Mouse (Mus musculus) lung, postnatal 10 days (tissue): Measurements from ENCODE around the gene Oxct1.
A peak's percentile ranks its signal among the peaks of the same experiment; 100 is the strongest.

Source experiments
- DNase-seq: peaks from one replicate; pipeline ENCODE4 v3.0.0; 2021

Gene Oxct1

GRCm38 (mm10) chr15:4028960-4029359, 2.8 kb downstream of the Oxct1 start:
- DNase-seq, result no peak

- no peak for DNase-seq
Measured at GRCm38 (mm10) chr15:4033168-4034004, 7.2 kb downstream of the Oxct1 start.

DNA sequence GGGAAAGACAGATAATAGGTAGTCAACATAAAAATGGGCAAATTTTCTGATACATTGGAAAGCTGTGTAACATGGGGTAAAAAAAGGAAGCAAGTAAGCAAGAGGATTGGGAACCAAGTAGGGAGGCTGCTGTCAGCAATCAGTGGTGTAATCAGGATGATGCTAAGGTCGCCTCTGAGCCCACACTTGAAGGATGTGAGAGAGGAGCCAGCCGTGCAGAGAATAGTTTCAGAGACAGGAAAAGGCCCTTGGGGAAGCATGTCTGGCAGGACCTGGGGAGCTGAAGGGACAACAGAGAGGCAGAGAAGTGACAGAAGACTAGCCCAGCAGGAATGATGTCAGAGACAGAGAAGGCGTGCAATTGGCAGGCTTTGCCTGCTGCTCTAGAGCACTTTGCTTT, 16.2 kb downstream of the Oxct1 start:
- no peak for DNase-seq

- DNase-seq, result peak; percentile 50
Measured at GRCm38 (mm10) chr15:4043032-4043471, 16.9 kb downstream of the Oxct1 start.

DNA sequence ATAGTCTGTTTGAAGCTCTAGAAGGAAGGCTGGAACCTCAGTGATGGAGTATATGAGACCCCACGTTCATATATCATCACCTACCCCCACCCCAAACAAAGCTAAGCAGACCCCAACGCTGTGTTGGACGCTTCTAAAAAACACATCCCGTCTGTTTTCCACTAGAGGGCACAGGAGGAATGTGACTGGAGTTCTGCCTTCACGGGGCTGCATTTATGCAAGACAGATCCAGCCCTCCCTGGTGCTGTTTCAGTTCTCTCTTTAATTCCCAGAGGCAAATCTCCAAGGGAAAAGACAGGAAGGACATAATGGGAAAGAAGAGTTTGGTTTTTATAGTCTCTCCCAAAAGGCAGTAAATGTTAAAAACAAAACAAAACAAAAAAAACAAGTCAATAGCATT, 30.4 kb downstream of the Oxct1 start:
- DNase-seq, result peak; percentile 41

DNA sequence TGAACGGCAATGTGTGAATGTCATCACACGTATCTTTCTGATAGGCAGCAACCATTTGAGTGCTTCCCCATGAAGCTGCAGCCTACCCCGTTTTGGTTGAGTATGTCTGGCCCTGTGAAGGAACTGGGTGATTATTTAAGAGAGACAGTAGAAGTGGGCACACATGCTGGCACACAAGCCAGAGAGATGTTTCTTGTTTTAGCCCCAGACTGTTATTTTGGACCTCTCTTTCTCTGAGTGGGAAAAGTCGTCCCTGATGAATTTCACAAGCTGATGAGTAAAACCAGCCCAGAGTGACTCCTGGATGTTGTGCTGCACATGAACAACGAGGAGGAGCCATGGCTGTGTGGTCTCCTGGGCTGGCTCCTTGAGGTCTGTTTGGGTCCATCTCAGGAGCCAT, 37.4 kb downstream of the Oxct1 start:
- DNase-seq, result no peak

GRCm38 (mm10) chr15:4064013-4064412, 37.8 kb downstream of the Oxct1 start:
- DNase-seq, result peak; percentile 11

DNA sequence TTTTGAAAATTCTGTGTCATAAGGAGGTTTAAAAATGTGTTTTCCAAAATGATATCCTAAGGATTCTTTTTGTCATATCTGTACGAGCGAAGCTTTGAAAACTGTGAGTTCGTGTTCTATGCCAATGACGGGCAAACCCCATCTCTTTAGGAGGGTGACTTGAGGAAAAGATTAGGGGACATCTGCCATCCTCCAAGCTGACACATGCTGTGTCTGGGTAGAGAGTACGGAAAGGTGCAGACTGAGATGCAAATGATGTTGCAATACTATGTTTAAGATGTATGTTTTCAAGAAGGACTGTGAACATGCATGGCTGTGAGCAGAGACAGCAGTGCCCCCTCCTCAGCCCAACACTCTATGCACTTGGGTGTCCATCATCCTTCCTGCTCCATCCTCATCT, 38.5 kb downstream of the Oxct1 start:
- no peak for DNase-seq

GRCm38 (mm10) chr15:4067273-4067990, 41.2 kb downstream of the Oxct1 start:
- DNase-seq, result no peak

- no peak for DNase-seq
Measured at GRCm38 (mm10) chr15:4077978-4078377, 51.8 kb downstream of the Oxct1 start.

- no peak for DNase-seq
Measured at GRCm38 (mm10) chr15:4078785-4079184, 52.6 kb downstream of the Oxct1 start.

DNA sequence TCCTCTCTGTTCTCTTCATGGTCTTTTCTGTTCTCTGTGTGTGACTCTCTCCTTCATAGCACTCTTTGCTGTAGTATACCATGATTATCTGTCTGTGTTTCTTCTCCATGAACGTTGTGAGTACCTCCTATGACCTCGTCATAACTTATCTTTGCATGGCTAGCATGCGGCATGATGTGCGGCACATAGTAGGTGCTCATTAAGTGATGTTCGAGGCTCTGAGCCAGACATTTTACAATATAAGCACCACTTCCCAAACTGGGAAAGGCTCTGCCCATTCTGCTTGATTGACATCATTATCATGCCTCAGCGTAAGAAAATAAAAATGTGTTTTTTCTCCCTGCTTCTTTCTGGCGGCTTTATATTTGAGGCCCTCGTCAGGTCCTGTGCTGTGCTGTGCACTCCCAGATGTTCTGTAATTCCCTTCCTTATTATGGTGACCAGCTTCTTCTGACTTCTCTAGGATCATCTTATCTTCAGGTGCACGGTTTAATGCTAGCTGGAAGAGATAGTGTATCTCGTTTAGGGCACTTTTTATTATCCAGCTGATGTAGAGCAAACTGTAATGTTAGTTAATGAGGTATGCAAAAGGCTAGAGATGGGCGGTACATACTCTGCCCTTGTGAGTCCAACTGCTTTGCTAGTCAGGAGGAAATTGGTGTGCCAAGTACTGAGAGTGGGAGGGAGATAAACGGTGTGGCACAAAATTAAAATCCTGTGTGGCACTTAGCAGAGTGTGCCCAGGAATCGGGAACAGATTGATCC, 53.4 kb downstream of the Oxct1 start:
- no peak for DNase-seq

- DNase-seq, result no peak
Measured at GRCm38 (mm10) chr15:4085600-4086384, 59.6 kb downstream of the Oxct1 start.

DNA sequence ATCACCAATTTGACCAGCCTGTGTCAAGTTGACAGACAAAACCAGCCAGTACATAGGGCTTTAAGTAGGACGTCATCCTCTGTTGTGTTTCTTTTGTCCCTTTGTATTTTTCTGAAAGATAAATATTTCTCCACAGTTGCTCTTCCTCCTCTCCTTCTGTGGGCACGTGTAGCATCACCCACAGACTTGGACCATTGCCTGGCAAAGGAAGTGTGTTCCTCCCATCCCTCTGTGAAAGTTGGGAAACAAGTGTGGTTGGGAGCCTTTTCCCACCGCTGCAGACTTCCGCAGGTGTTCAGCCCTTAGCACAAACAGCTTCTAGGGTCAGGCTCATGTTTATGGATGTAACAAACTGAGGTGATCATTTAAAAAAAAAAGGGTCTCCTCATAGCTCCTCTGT, 61.3 kb downstream of the Oxct1 start:
- DNase-seq, result no peak

- no peak for DNase-seq
Measured at GRCm38 (mm10) chr15:4087914-4088313, 61.7 kb downstream of the Oxct1 start.

GRCm38 (mm10) chr15:4090601-4091000, 64.4 kb downstream of the Oxct1 start:
- DNase-seq, result no peak

- no peak for DNase-seq
Measured at GRCm38 (mm10) chr15:4092586-4092985, 66.4 kb downstream of the Oxct1 start.

- no peak for DNase-seq
Measured at GRCm38 (mm10) chr15:4100341-4100921, 74.2 kb downstream of the Oxct1 start.

DNA sequence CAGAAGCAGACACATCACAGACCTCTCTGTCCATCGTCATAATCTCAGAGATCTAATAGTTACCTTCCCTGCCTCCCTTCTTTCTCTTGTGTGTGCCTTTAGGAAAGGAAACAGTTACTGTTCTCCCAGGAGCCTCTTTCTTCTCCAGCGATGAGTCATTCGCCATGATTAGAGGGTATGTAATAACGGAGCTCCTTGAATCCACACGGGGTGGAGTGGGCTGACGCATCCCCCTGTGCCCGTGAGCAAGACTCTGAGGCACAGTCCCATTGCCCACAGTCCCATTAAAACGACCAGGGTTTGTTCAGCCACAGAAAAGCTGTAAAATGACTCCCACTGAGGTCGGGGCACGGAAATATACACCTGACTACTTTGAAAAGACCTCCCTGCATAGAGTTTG, 74.8 kb downstream of the Oxct1 start:
- no peak for DNase-seq

GRCm38 (mm10) chr15:4104319-4104718, 78.1 kb downstream of the Oxct1 start:
- DNase-seq, result no peak

GRCm38 (mm10) chr15:4105498-4105897, 79.3 kb downstream of the Oxct1 start:
- DNase-seq, result no peak

- DNase-seq, result no peak
Measured at GRCm38 (mm10) chr15:4119962-4120361, 93.8 kb downstream of the Oxct1 start.
